In genomic region chr14:121044145-121044544, GRCm38 (mm10) we compare ENCODE assay signal across 26 mouse cellular contexts. TPM values are rescaled to one million over a fixed set of nuclear protein-coding genes. Genes with fewer than 3 reads are reported as not detected.
A peak's percentile ranks its signal among the peaks of the same experiment; 100 is the strongest.
DNase-seq lines count a peak whose midpoint lies in the region; ATAC-seq and TF ChIP-seq lines count a peak whose summit lies in the region.
"Had no signal": no experiment of that assay in that cellular context is flagged by ENCODE, and none has a peak within 500 bp of the region (broad histone marks: within the 10 kb centered on the region; RNA-seq: fewer than 3 reads in every experiment).

No protein-coding gene starts in this region.

- no peak overlapping the region for H3K4me2 ChIP-seq in forebrain, embryonic 14.5 days (ENCODE audit: low read length)
- H3K4me2 ChIP-seq in limb, embryonic 14.5 days (replicated peaks; ENCODE audit: low read depth, low read length, severe bottlenecking): no peak overlapping the region
- H3K4me2 ChIP-seq: embryonic facial prominence, embryonic 13.5 days; heart, embryonic 15.5 days; hindbrain, embryonic 13.5 days; limb, embryonic 13.5 days; liver, embryonic 13.5 days; midbrain, embryonic 13.5 days had no signal

- H3K36me3 ChIP-seq in forebrain, embryonic 14.5 days (ENCODE audit: control insufficient read depth, insufficient read depth, low read length): no peaks in the 10 kb centered on the region
- H3K36me3 ChIP-seq in forebrain, embryonic 10.5 days (replicated peaks): peaks cover 20% of the 10 kb centered on the region
- H3K36me3 ChIP-seq in limb, embryonic 14.5 days (ENCODE audit: control insufficient read depth, insufficient read depth, low read length): peaks cover 22% of the 10 kb centered on the region
- peaks cover 39% of the 10 kb centered on the region for H3K36me3 ChIP-seq in limb, embryonic 10.5 days
- H3K36me3 ChIP-seq: heart, embryonic 15.5 days; liver, embryonic 13.5 days had no signal

- H3K27ac ChIP-seq in forebrain, embryonic 14.5 days (ENCODE audit: low read depth, low read length): no peak overlapping the region
- no peak overlapping the region for H3K27ac ChIP-seq in forebrain, embryonic 10.5 days
- H3K27ac ChIP-seq in limb, embryonic 14.5 days (replicated peaks; ENCODE audit: low read depth, low read length): no peak overlapping the region
- H3K27ac ChIP-seq in limb, embryonic 10.5 days: no peak overlapping the region
- H3K27ac ChIP-seq: embryonic facial prominence, embryonic 13.5 days; heart, embryonic 15.5 days; hindbrain, embryonic 13.5 days; limb, embryonic 13.5 days; liver, embryonic 13.5 days; midbrain, embryonic 13.5 days had no signal

- DNase-seq in forebrain, embryonic 14.5 days (ENCODE audit: low spot score): no peak
- no peak for DNase-seq in forebrain, embryonic 10.5 days (ENCODE audit: extremely low spot score, low spot score)
- no peak for DNase-seq in limb, embryonic 14.5 days (ENCODE audit: low spot score)
- no peak for DNase-seq in limb, embryonic 10.5 days (ENCODE audit: low spot score)
- peak; percentile 33 for DNase-seq in ES-CJ7 (ENCODE audit: low read depth, low spot score)
- DNase-seq in left cerebral cortex, postnatal 10 days (ENCODE audit: extremely low spot score in 1 of 2, low spot score in 2 of 2): no peak
- DNase-seq: adrenal gland, postnatal 36 days; B cell, adult 2 months; cerebellum, adult 11 months; cerebellum, adult 9-11 months; heart, postnatal 36 days; kidney, adult 2 months; kidney, postnatal 10 days; liver, embryonic 13.5 days; right cerebral cortex, postnatal 14 days; thymus, postnatal 14 days had no signal

- H3K4me3 ChIP-seq in forebrain, embryonic 14.5 days (ENCODE audit: low read depth, low read length): no peak overlapping the region
- H3K4me3 ChIP-seq in forebrain, embryonic 10.5 days: no peak overlapping the region
- H3K4me3 ChIP-seq in limb, embryonic 14.5 days (replicated peaks; ENCODE audit: low read length): no peak overlapping the region
- no peak overlapping the region for H3K4me3 ChIP-seq in limb, embryonic 10.5 days
- H3K4me3 ChIP-seq: embryonic facial prominence, embryonic 13.5 days; erythroblast, embryonic 14.5 days; heart, embryonic 15.5 days; hindbrain, embryonic 13.5 days; limb, embryonic 13.5 days; liver, embryonic 13.5 days; megakaryocyte, embryonic 14.5 days; midbrain, embryonic 13.5 days had no signal

- peaks cover 2% of the 10 kb centered on the region; the same call in 1 of the 2 replicates for H3K4me1 ChIP-seq in forebrain, embryonic 14.5 days (ENCODE audit: control insufficient read depth, insufficient read depth, low read length)
- H3K4me1 ChIP-seq in forebrain, embryonic 10.5 days: peaks cover 26% of the 10 kb centered on the region
- peaks cover 12% of the 10 kb centered on the region for H3K4me1 ChIP-seq in limb, embryonic 14.5 days (ENCODE audit: control insufficient read depth, insufficient read depth, low read length)
- H3K4me1 ChIP-seq in limb, embryonic 10.5 days: peaks cover 61% of the 10 kb centered on the region
- H3K4me1 ChIP-seq: megakaryocyte, embryonic 14.5 days had no signal

- 0 out of 2 replicates have a peak, but pooled peaks have one; percentile 23 for ATAC-seq in forebrain, embryonic 14.5 days
- peak; percentile 30; the same call in 1 of the 2 replicates for ATAC-seq in limb, embryonic 14.5 days (ENCODE audit: low FRiP score, low read depth)
- peak; percentile 72 for ATAC-seq in megakaryocyte, adult 5-6 weeks (ENCODE audit: poor library complexity, severe bottlenecking)
- ATAC-seq: inflammation-experienced regulatory T-cells, adult 6 months; midbrain, embryonic 13.5 days had no signal

- H3K27me3 ChIP-seq in forebrain, embryonic 14.5 days (replicated peaks; ENCODE audit: control insufficient read depth, insufficient read depth, low read length): no peaks in the 10 kb centered on the region
- no peaks in the 10 kb centered on the region for H3K27me3 ChIP-seq in forebrain, embryonic 10.5 days (ENCODE audit: poor library complexity, severe bottlenecking)
- no peaks in the 10 kb centered on the region for H3K27me3 ChIP-seq in limb, embryonic 14.5 days (ENCODE audit: control insufficient read depth, insufficient read depth, low read length)
- H3K27me3 ChIP-seq in limb, embryonic 10.5 days (ENCODE audit: low read depth, poor library complexity, severe bottlenecking): no peaks in the 10 kb centered on the region
- H3K27me3 ChIP-seq: CH12.LX; embryonic facial prominence, embryonic 13.5 days; heart, embryonic 15.5 days; hindbrain, embryonic 13.5 days; limb, embryonic 13.5 days; liver, embryonic 13.5 days; midbrain, embryonic 13.5 days had no signal

- no peaks in the 10 kb centered on the region for H3K9me3 ChIP-seq in forebrain, embryonic 14.5 days (replicated peaks; ENCODE audit: control insufficient read depth, low read length)
- no peaks in the 10 kb centered on the region for H3K9me3 ChIP-seq in forebrain, embryonic 10.5 days
- H3K9me3 ChIP-seq in limb, embryonic 14.5 days (ENCODE audit: control insufficient read depth, low read length): no peaks in the 10 kb centered on the region
- H3K9me3 ChIP-seq in limb, embryonic 10.5 days (replicated peaks): no peaks in the 10 kb centered on the region
- H3K9me3 ChIP-seq: embryonic facial prominence, embryonic 13.5 days; heart, embryonic 15.5 days; hindbrain, embryonic 13.5 days; limb, embryonic 13.5 days; liver, embryonic 13.5 days; midbrain, embryonic 13.5 days had no signal

- WGBS in forebrain, embryonic 14.5 days: 75% methylated on average over 3 of the region's 3 CpGs
- WGBS in forebrain, embryonic 10.5 days: 85% methylated on average over 3 of the region's 3 CpGs
- WGBS in limb, embryonic 14.5 days: 86% methylated on average over 3 of the region's 3 CpGs
- WGBS in limb, embryonic 10.5 days: 75% methylated on average over 3 of the region's 3 CpGs

- no peak for TF ChIP-seq POLR2A in limb, embryonic 14.5 days (IDR thresholded peaks at IDR 0.05; ENCODE audit: borderline replicate concordance, extremely low read depth, insufficient read depth, insufficient read length)

- intact Hi-C loops in left cerebral cortex, postnatal 10 days (cut with DNase I): no loop called here

- H3K9ac ChIP-seq in forebrain, embryonic 14.5 days (ENCODE audit: low read length): no peak overlapping the region
- H3K9ac ChIP-seq in limb, embryonic 14.5 days (ENCODE audit: low read depth, low read length, severe bottlenecking): no peak overlapping the region
- H3K9ac ChIP-seq: embryonic facial prominence, embryonic 13.5 days; heart, embryonic 15.5 days; hindbrain, embryonic 13.5 days; limb, embryonic 13.5 days; liver, embryonic 13.5 days; midbrain, embryonic 13.5 days had no signal

RNA-seq across cellular contexts. Expression of gene Farp1, which starts 9.1 kb away (rescaled TPM):
- 17.4 and 30.3 TPM in 2 replicates for polyA plus RNA-seq in forebrain, embryonic 14.5 days (2014; fragmentation: Nextera tagmentation; extraction: Ambion mirVana)
- 21.7 and 22.9 TPM in 2 replicates for polyA plus RNA-seq in forebrain, embryonic 10.5 days (2016; fragmentation: Nextera tagmentation; extraction: Ambion mirVana)
- polyA plus RNA-seq in limb, embryonic 14.5 days (2012; rRNA removed): 78.5 and 91.4 TPM in 2 replicates
- 43.3 and 51.4 TPM in 2 replicates for polyA plus RNA-seq in limb, embryonic 14.5 days (2014; fragmentation: Nextera tagmentation; extraction: Ambion mirVana)
- polyA plus RNA-seq in limb, embryonic 10.5 days (2016; fragmentation: Nextera tagmentation; extraction: Ambion mirVana): 43.3 and 53.2 TPM in 2 replicates
- total RNA-seq in megakaryocyte, adult 5-6 weeks (2015): 0.33 and 0.75 TPM in 2 replicates
- total RNA-seq in megakaryocyte, adult 5-6 weeks (2017): 0.37 and 1.8 TPM in 2 replicates
- total RNA-seq in left cerebral cortex, postnatal 10 days (2021): 100 to 1,000 TPM; 151 to 152 TPM
- polyA plus RNA-seq: erythroblast, embryonic 14.5 days had no signal
